Mouse (Mus musculus) lung, postnatal 36 days (tissue): ENCODE measurements around the gene Dbf4.

Experiments
- DNase-seq: peaks from one replicate; pipeline ENCODE4 v3.0.0; 2022; ENCODE audit warnings: mixed read lengths

Dbf4 gene

GRCm38 (mm10) chr5:8366771-8367613 lies 55.5 kb downstream of the Dbf4 start:
- no peak for DNase-seq

- peak; percentile 39 for DNase-seq
These were observed 60.2 kb downstream of the Dbf4 start for GRCm38 (mm10) chr5:8362361-8362760.

GRCm38 (mm10) chr5:8357677-8358076 lies 64.8 kb downstream of the Dbf4 start:
- no peak for DNase-seq

GRCm38 (mm10) chr5:8356885-8357651 lies 65.4 kb downstream of the Dbf4 start:
- DNase-seq: peak; percentile 82

- DNase-seq: no peak
These were observed 66.2 kb downstream of the Dbf4 start for GRCm38 (mm10) chr5:8356326-8356725.

GRCm38 (mm10) chr5:8349557-8349956 lies 73.0 kb downstream of the Dbf4 start:
- DNase-seq: no peak
